Mouse (Mus musculus): ENCODE data around the gene Apbb2. TPM values are rescaled to one million over a fixed set of nuclear protein-coding genes. Genes with fewer than 3 reads are reported as not detected.

The Apbb2 gene
- polyA plus RNA-seq, 1 experiment from 2014 or later = 49.8 TPM

- H3K4me2 ChIP-seq = no peak overlapping the region
Observed at GRCm38 (mm10) chr5:66259000-66259399, 359.6 kb downstream of the Apbb2 start.

GRCm38 (mm10) chr5:66255044-66255443 is 363.5 kb downstream of the Apbb2 start:
- Histone ChIP-seq H3K4me3 (no peak overlapping the region), H3K27ac (no peak overlapping the region), H3K4me1 (peaks cover 8% of the 10 kb centered on the region), H3K4me2 (no peak overlapping the region), H3K9ac (no peak overlapping the region), H3K9me3 (no peaks in the 10 kb centered on the region), H3K27me3 (no peaks in the 10 kb centered on the region), H3K36me3 (no peaks in the 10 kb centered on the region)
- 85% methylated on average over 10 of the region's 10 CpGs for WGBS
- no peak for ATAC-seq (ENCODE audit: borderline replicate concordance, extremely low read depth, low FRiP score, low TSS enrichment)

More at GRCm38 (mm10) chr5:66259000-66259399, 359.6 kb downstream of the Apbb2 start:
- 69% methylated on average over 2 of the region's 2 CpGs for WGBS
- Histone ChIP-seq H3K4me1 (peaks cover 11% of the 10 kb centered on the region), H3K9ac (no peak overlapping the region), H3K9me3 (no peaks in the 10 kb centered on the region), H3K27me3 (no peaks in the 10 kb centered on the region), H3K4me3 (no peak overlapping the region), H3K27ac (no peak overlapping the region), H3K36me3 (no peaks in the 10 kb centered on the region)
- ATAC-seq (ENCODE audit: borderline replicate concordance, extremely low read depth, low FRiP score, low TSS enrichment) = no peak

- Histone ChIP-seq H3K4me3 (no peak overlapping the region), H3K4me1 (no peaks in the 10 kb centered on the region), H3K9me3 (no peaks in the 10 kb centered on the region), H3K27ac (no peak overlapping the region), H3K4me2 (no peak overlapping the region), H3K27me3 (no peaks in the 10 kb centered on the region), H3K36me3 (no peaks in the 10 kb centered on the region), H3K9ac (no peak overlapping the region)
- 59% methylated on average over 5 of the region's 5 CpGs for WGBS
- no peak for ATAC-seq (ENCODE audit: borderline replicate concordance, extremely low read depth, low FRiP score, low TSS enrichment)
Observed at GRCm38 (mm10) chr5:66253219-66253618, 365.4 kb downstream of the Apbb2 start.

Other genes with a start within 250 kb of the Apbb2 start
- 71.5 and 81.2 TPM in 2 replicates for gene Uchl1, start 57.3 kb upstream of the Apbb2 start, polyA plus RNA-seq (2015; fragmentation: Nextera tagmentation; extraction: Ambion mirVana)
- 74.0 and 77.2 TPM in 2 replicates for gene Limch1, start 127.0 kb upstream of the Apbb2 start, polyA plus RNA-seq (2015; fragmentation: Nextera tagmentation; extraction: Ambion mirVana)

Measured in lung, embryonic 15.5 days (tissue).